In the genomic region with DNA sequence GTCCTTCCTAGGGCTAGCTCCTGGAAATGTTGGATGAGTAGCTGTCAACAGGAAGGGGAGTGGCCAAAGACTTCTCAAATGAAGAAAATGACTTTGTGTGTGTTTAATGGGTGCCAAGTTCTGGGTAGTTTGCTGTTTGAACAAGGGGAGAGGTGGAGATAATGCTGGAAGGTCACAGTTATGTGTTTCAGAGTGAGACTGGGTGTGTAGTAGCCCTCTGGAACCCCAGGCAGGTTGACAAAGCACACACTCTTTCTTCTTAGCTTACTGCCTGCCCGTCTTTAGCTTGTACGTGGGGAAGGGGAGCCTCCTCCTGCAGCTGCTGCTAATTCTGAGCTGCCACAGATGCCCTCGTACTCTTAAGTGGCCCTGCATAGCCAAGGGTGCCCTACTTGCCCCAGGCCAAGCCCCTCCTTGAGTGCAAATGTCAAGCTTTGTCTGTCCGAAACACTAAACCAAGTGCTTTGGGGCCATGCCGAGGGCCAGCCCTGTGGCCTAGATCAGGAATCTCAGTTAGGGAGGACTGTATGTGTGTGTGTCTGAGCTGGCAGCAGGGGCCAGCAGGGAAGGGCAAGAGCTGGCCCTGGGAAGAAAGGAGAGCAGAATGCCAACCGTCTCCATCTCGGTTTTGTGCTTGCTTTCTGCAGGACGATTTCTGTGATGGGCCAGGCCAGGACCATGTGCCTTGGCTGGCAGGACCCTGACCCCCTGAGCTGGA, we compare ENCODE assay signal across 9 mouse cellular contexts.
DNase-seq lines count a peak whose midpoint lies in the region; ATAC-seq and TF ChIP-seq lines count a peak whose summit lies in the region.
"Had no signal": no experiment of that assay in that cellular context is flagged by ENCODE, and none has a peak within 500 bp of the region (broad histone marks: within the 10 kb centered on the region; RNA-seq: fewer than 3 reads in every experiment).

No protein-coding gene starts in this region.

- no peak for TF ChIP-seq CTCF in liver, postnatal 0 days (IDR thresholded peaks at IDR 0.05; ENCODE audit: low read depth)

- WGBS in kidney, embryonic 16.5 days = 39% methylated on average over 8 of the region's 8 CpGs
- 54% methylated on average over 8 of the region's 8 CpGs for WGBS in kidney, embryonic 14.5 days
- 58% methylated on average over 8 of the region's 8 CpGs for WGBS in forebrain, embryonic 15.5 days
- WGBS in limb, embryonic 10.5 days = 60% methylated on average over 8 of the region's 8 CpGs
- WGBS in liver, postnatal 0 days (ENCODE audit: insufficient replicate concordance) = 65% methylated on average over 8 of the region's 8 CpGs

- no peak overlapping the region for H3K4me3 ChIP-seq in kidney, embryonic 16.5 days (ENCODE audit: low read length)
- no peak overlapping the region for H3K4me3 ChIP-seq in kidney, embryonic 14.5 days (ENCODE audit: low read length)
- H3K4me3 ChIP-seq in forebrain, embryonic 15.5 days = no peak overlapping the region
- H3K4me3 ChIP-seq in limb, embryonic 10.5 days = no peak overlapping the region
- no peak overlapping the region for H3K4me3 ChIP-seq in liver, postnatal 0 days (ENCODE audit: low read depth, low read length)

- H3K27me3 ChIP-seq in kidney, embryonic 16.5 days (ENCODE audit: insufficient read depth, low read length) = no peaks in the 10 kb centered on the region
- H3K27me3 ChIP-seq in kidney, embryonic 14.5 days (ENCODE audit: control insufficient read depth, insufficient read depth, low read length) = no peaks in the 10 kb centered on the region
- no peaks in the 10 kb centered on the region for H3K27me3 ChIP-seq in forebrain, embryonic 15.5 days
- H3K27me3 ChIP-seq in limb, embryonic 10.5 days (ENCODE audit: low read depth, poor library complexity, severe bottlenecking) = no peaks in the 10 kb centered on the region
- no peaks in the 10 kb centered on the region for H3K27me3 ChIP-seq in liver, postnatal 0 days (ENCODE audit: insufficient read depth, low read length)

- H3K4me2 ChIP-seq in kidney, embryonic 16.5 days (replicated peaks; ENCODE audit: low read depth, low read length) = no peak overlapping the region
- no peak overlapping the region for H3K4me2 ChIP-seq in kidney, embryonic 14.5 days (replicated peaks; ENCODE audit: low read depth, low read length)
- H3K4me2 ChIP-seq in forebrain, embryonic 15.5 days (replicated peaks) = no peak overlapping the region
- H3K4me2 ChIP-seq in liver, postnatal 0 days (ENCODE audit: low read depth, low read length) = no peak overlapping the region

- no peaks in the 10 kb centered on the region for H3K9me3 ChIP-seq in kidney, embryonic 16.5 days (ENCODE audit: low read length)
- no peaks in the 10 kb centered on the region for H3K9me3 ChIP-seq in kidney, embryonic 14.5 days (ENCODE audit: control insufficient read depth, low read length)
- no peaks in the 10 kb centered on the region for H3K9me3 ChIP-seq in forebrain, embryonic 15.5 days
- H3K9me3 ChIP-seq in limb, embryonic 10.5 days (replicated peaks) = no peaks in the 10 kb centered on the region
- H3K9me3 ChIP-seq in liver, postnatal 0 days (ENCODE audit: low read length) = no peaks in the 10 kb centered on the region

- peak overlapping the region; percentile 29; the same call in 1 of the 2 replicates for H3K27ac ChIP-seq in kidney, embryonic 16.5 days (ENCODE audit: low read length)
- H3K27ac ChIP-seq in kidney, embryonic 14.5 days (ENCODE audit: low read depth, low read length) = no peak overlapping the region
- H3K27ac ChIP-seq in forebrain, embryonic 15.5 days (replicated peaks) = peak overlapping the region; percentile 41
- H3K27ac ChIP-seq in limb, embryonic 10.5 days = peak overlapping the region; percentile 72
- H3K27ac ChIP-seq in liver, postnatal 0 days (ENCODE audit: low read depth) = no peak overlapping the region
- H3K27ac ChIP-seq: macrophage had no signal

- DNase-seq in limb, embryonic 10.5 days (ENCODE audit: low spot score) = no peak
- peak; percentile 49 for DNase-seq in retina, postnatal 1 day
- no peak for DNase-seq in right cerebral cortex, postnatal 36 days (ENCODE audit: low spot score in 2 of 2)
- DNase-seq in liver, postnatal 0 days = no peak
- DNase-seq in MN1 (ENCODE audit: low spot score) = no peak

- TF ChIP-seq EP300 in liver, postnatal 0 days (IDR thresholded peaks at IDR 0.05; ENCODE audit: low read depth) = no peak

- ATAC-seq in kidney, embryonic 16.5 days (ENCODE audit: low FRiP score, low TSS enrichment) = no peak
- no peak for ATAC-seq in kidney, embryonic 14.5 days (ENCODE audit: low FRiP score, low TSS enrichment)
- peak; percentile 17; the same call in 1 of the 2 replicates for ATAC-seq in forebrain, embryonic 15.5 days (replicated peaks)
- ATAC-seq in liver, postnatal 0 days = no peak

- peaks cover 13% of the 10 kb centered on the region; the same call in 1 of the 2 replicates for H3K4me1 ChIP-seq in kidney, embryonic 16.5 days (ENCODE audit: insufficient read depth, low read length)
- H3K4me1 ChIP-seq in kidney, embryonic 14.5 days (ENCODE audit: control insufficient read depth, insufficient read depth, low read length) = 0 out of 2 replicates have a peak, but pooled peaks cover 9% of the 10 kb centered on the region
- peaks cover 18% of the 10 kb centered on the region for H3K4me1 ChIP-seq in forebrain, embryonic 15.5 days
- H3K4me1 ChIP-seq in limb, embryonic 10.5 days = peaks cover 28% of the 10 kb centered on the region
- no peaks in the 10 kb centered on the region for H3K4me1 ChIP-seq in liver, postnatal 0 days (ENCODE audit: insufficient read depth)

- H3K36me3 ChIP-seq in kidney, embryonic 16.5 days (ENCODE audit: insufficient read depth, low read length) = no peaks in the 10 kb centered on the region
- H3K36me3 ChIP-seq in kidney, embryonic 14.5 days (ENCODE audit: control insufficient read depth, insufficient read depth, low read length) = no peaks in the 10 kb centered on the region
- H3K36me3 ChIP-seq in forebrain, embryonic 15.5 days = no peaks in the 10 kb centered on the region
- no peaks in the 10 kb centered on the region for H3K36me3 ChIP-seq in limb, embryonic 10.5 days
- H3K36me3 ChIP-seq in liver, postnatal 0 days (replicated peaks; ENCODE audit: insufficient read depth, low read length) = no peaks in the 10 kb centered on the region

- no peak overlapping the region for H3K9ac ChIP-seq in kidney, embryonic 16.5 days (replicated peaks; ENCODE audit: low read length)
- no peak overlapping the region for H3K9ac ChIP-seq in kidney, embryonic 14.5 days (ENCODE audit: low read depth, low read length)
- H3K9ac ChIP-seq in forebrain, embryonic 15.5 days (replicated peaks) = no peak overlapping the region
- no peak overlapping the region for H3K9ac ChIP-seq in liver, postnatal 0 days (replicated peaks)

Comparison
In these comparisons a context has a peak if more than half of its experiments do, and no peak if none do; other contexts are left out.
1. H3K27ac ChIP-seq: peak in kidney, embryonic 16.5 days (single experiment), forebrain, embryonic 15.5 days (single experiment) and limb, embryonic 10.5 days (single experiment); none in kidney, embryonic 14.5 days (single experiment) and liver, postnatal 0 days (single experiment).